Mouse (Mus musculus): ENCODE data around the gene Hbb-bh2. TPM values are rescaled to one million over a fixed set of nuclear protein-coding genes. Genes with fewer than 3 reads are reported as not detected.

Gene Hbb-bh2
- polyA plus RNA-seq, 1 experiment from 2014 or later, result not detected

GRCm38 (mm10) chr7:103792669-103793388 is 47.5 kb downstream of the Hbb-bh2 start:
- 31% methylated on average over 4 of the region's 4 CpGs for WGBS
- Histone ChIP-seq H3K27me3 (ENCODE audit: insufficient read depth, low read length) (no peaks in the 10 kb centered on the region), H3K27ac (ENCODE audit: low read length) (no peak overlapping the region), H3K4me1 (ENCODE audit: insufficient read depth, low read length) (no peaks in the 10 kb centered on the region), H3K9me3 (ENCODE audit: low read length) (no peaks in the 10 kb centered on the region), H3K4me3 (ENCODE audit: low read length) (no peak overlapping the region), H3K9ac (replicated peaks; ENCODE audit: low read length) (no peak overlapping the region), H3K36me3 (ENCODE audit: insufficient read depth, low read length) (no peaks in the 10 kb centered on the region), H3K4me2 (replicated peaks; ENCODE audit: low read depth, low read length) (no peak overlapping the region)
- no peak for ATAC-seq (ENCODE audit: low FRiP score, low TSS enrichment)

- no peaks in the 10 kb centered on the region for H3K27me3 ChIP-seq (ENCODE audit: insufficient read depth, low read length)
- H3K9ac ChIP-seq (replicated peaks; ENCODE audit: low read length), result no peak within 1 kb of the TSS
- no peak for ATAC-seq (ENCODE audit: low FRiP score, low TSS enrichment)
- no peaks in the 10 kb centered on the region for H3K4me1 ChIP-seq (ENCODE audit: insufficient read depth, low read length)
- H3K36me3 ChIP-seq (ENCODE audit: insufficient read depth, low read length), result no peaks in the 10 kb centered on the region
- no peak within 1 kb of the TSS for H3K4me2 ChIP-seq (replicated peaks; ENCODE audit: low read depth, low read length)
- no peak within 1 kb of the TSS for H3K27ac ChIP-seq (ENCODE audit: low read length)
- no peak within 1 kb of the TSS for H3K4me3 ChIP-seq (ENCODE audit: low read length)
- H3K9me3 ChIP-seq (ENCODE audit: low read length), result no peaks in the 10 kb centered on the region
- WGBS, result 76% methylated on average over 3 of the region's 3 CpGs
Measured at GRCm38 (mm10) chr7:103791721-103792120, 48.6 kb downstream of the Hbb-bh2 start, which contains the start of gene Olfr67. Olfr67 (minus strand) TSS chr7:103791821.

Other genes starting within 250 kb of the Hbb-bh2 start
- gene Olfr619, start 239.9 kb downstream of the Hbb-bh2 start, polyA plus RNA-seq (2015; fragmentation: Nextera tagmentation; extraction: Ambion mirVana), result not detected in 2 replicates
- gene Olfr620, start 228.0 kb downstream of the Hbb-bh2 start, polyA plus RNA-seq (2015; fragmentation: Nextera tagmentation; extraction: Ambion mirVana), result not detected in 2 replicates
- gene Olfr622, start 197.8 kb downstream of the Hbb-bh2 start, polyA plus RNA-seq (2015; fragmentation: Nextera tagmentation; extraction: Ambion mirVana), result not detected in 2 replicates
- not detected in 2 replicates for gene Olfr623, start 176.8 kb downstream of the Hbb-bh2 start, polyA plus RNA-seq (2015; fragmentation: Nextera tagmentation; extraction: Ambion mirVana)
- 0.02 and 0.04 TPM in 2 replicates for gene Olfr624, start 169.3 kb downstream of the Hbb-bh2 start, polyA plus RNA-seq (2015; fragmentation: Nextera tagmentation; extraction: Ambion mirVana)
- gene Olfr625-ps1, start 157.8 kb downstream of the Hbb-bh2 start, polyA plus RNA-seq (2015; fragmentation: Nextera tagmentation; extraction: Ambion mirVana), result not detected in 2 replicates
- not detected in 2 replicates for gene Olfr243, start 125.8 kb downstream of the Hbb-bh2 start, polyA plus RNA-seq (2015; fragmentation: Nextera tagmentation; extraction: Ambion mirVana)
- gene Olfr628, start 110.1 kb downstream of the Hbb-bh2 start, polyA plus RNA-seq (2015; fragmentation: Nextera tagmentation; extraction: Ambion mirVana), result not detected in 2 replicates
- gene Olfr629, start 95.6 kb downstream of the Hbb-bh2 start, polyA plus RNA-seq (2015; fragmentation: Nextera tagmentation; extraction: Ambion mirVana), result not detected in 2 replicates
- not detected in 2 replicates for gene Olfr630, start 83.2 kb downstream of the Hbb-bh2 start, polyA plus RNA-seq (2015; fragmentation: Nextera tagmentation; extraction: Ambion mirVana)
- not detected in 2 replicates for gene Olfr69, start 68.9 kb downstream of the Hbb-bh2 start, polyA plus RNA-seq (2015; fragmentation: Nextera tagmentation; extraction: Ambion mirVana)
- not detected in 2 replicates for gene Olfr68, start 60.8 kb downstream of the Hbb-bh2 start, polyA plus RNA-seq (2015; fragmentation: Nextera tagmentation; extraction: Ambion mirVana)
- not detected in 2 replicates for gene Olfr67, start 48.7 kb downstream of the Hbb-bh2 start, polyA plus RNA-seq (2015; fragmentation: Nextera tagmentation; extraction: Ambion mirVana)
- gene Hbb-bt, start 26.5 kb downstream of the Hbb-bh2 start, polyA plus RNA-seq (2015; fragmentation: Nextera tagmentation; extraction: Ambion mirVana), result 2,178 and 2,179 TPM in 2 replicates
- 7,235 and 7,674 TPM in 2 replicates for gene Hbb-bs, start 12.4 kb downstream of the Hbb-bh2 start, polyA plus RNA-seq (2015; fragmentation: Nextera tagmentation; extraction: Ambion mirVana)
- gene Hbb-bh1, start 2.6 kb upstream of the Hbb-bh2 start, polyA plus RNA-seq (2015; fragmentation: Nextera tagmentation; extraction: Ambion mirVana), result 0.92 and 1.9 TPM in 2 replicates
- gene Hbb-y, start 12.7 kb upstream of the Hbb-bh2 start, polyA plus RNA-seq (2015; fragmentation: Nextera tagmentation; extraction: Ambion mirVana), result 50.5 and 57.1 TPM in 2 replicates
- gene Olfr66, start 45.7 kb upstream of the Hbb-bh2 start, polyA plus RNA-seq (2015; fragmentation: Nextera tagmentation; extraction: Ambion mirVana), result not detected in 2 replicates
- not detected in 2 replicates for gene Olfr64, start 54.0 kb upstream of the Hbb-bh2 start, polyA plus RNA-seq (2015; fragmentation: Nextera tagmentation; extraction: Ambion mirVana)
- not detected in 2 replicates for gene Olfr65, start 63.0 kb upstream of the Hbb-bh2 start, polyA plus RNA-seq (2015; fragmentation: Nextera tagmentation; extraction: Ambion mirVana)
- gene Olfr631, start 88.3 kb upstream of the Hbb-bh2 start, polyA plus RNA-seq (2015; fragmentation: Nextera tagmentation; extraction: Ambion mirVana), result not detected in 2 replicates
- gene Olfr632, start 93.8 kb upstream of the Hbb-bh2 start, polyA plus RNA-seq (2015; fragmentation: Nextera tagmentation; extraction: Ambion mirVana), result not detected in 2 replicates
- gene Olfr633, start 103.9 kb upstream of the Hbb-bh2 start, polyA plus RNA-seq (2015; fragmentation: Nextera tagmentation; extraction: Ambion mirVana), result not detected in 2 replicates
- 0.01 TPM in 2 replicates for gene Olfr635, start 130.6 kb upstream of the Hbb-bh2 start, polyA plus RNA-seq (2015; fragmentation: Nextera tagmentation; extraction: Ambion mirVana)
- not detected in 2 replicates for gene Olfr638, start 158.2 kb upstream of the Hbb-bh2 start, polyA plus RNA-seq (2015; fragmentation: Nextera tagmentation; extraction: Ambion mirVana)
- not detected in 2 replicates for gene Olfr639, start 176.8 kb upstream of the Hbb-bh2 start, polyA plus RNA-seq (2015; fragmentation: Nextera tagmentation; extraction: Ambion mirVana)
- gene Olfr640, start 185.1 kb upstream of the Hbb-bh2 start, polyA plus RNA-seq (2015; fragmentation: Nextera tagmentation; extraction: Ambion mirVana), result not detected in 2 replicates
- gene Olfr641, start 194.9 kb upstream of the Hbb-bh2 start, polyA plus RNA-seq (2015; fragmentation: Nextera tagmentation; extraction: Ambion mirVana), result not detected in 2 replicates
- gene Olfr642, start 212.1 kb upstream of the Hbb-bh2 start, polyA plus RNA-seq (2015; fragmentation: Nextera tagmentation; extraction: Ambion mirVana), result not detected in 2 replicates
- gene 4930516K23Rik, start 220.9 kb upstream of the Hbb-bh2 start, polyA plus RNA-seq (2015; fragmentation: Nextera tagmentation; extraction: Ambion mirVana), result not detected in 2 replicates
- not detected in 2 replicates for gene Olfr644, start 231.3 kb upstream of the Hbb-bh2 start, polyA plus RNA-seq (2015; fragmentation: Nextera tagmentation; extraction: Ambion mirVana)
- gene Olfr645, start 244.9 kb upstream of the Hbb-bh2 start, polyA plus RNA-seq (2015; fragmentation: Nextera tagmentation; extraction: Ambion mirVana), result not detected in 2 replicates